Mouse (Mus musculus) embryo, embryonic 9.5 days (tissue): ENCODE data around the gene Nhlrc2.
"Not testable (repeated sequence)": the region's sequence is repeated elsewhere in the genome, so short reads cannot be mapped to it uniquely, and the experiment has no call there.

ENCODE experiments used
- DNase-seq: peaks from one replicate; pipeline ENCODE4 v3.0.0-alpha.2; 2017; ENCODE audit errors: extremely low spot score

Nhlrc2 gene

GRCm38 (mm10) chr19:56548230-56549032 is at the start of gene Nhlrc2:
TSS of gene Nhlrc2 (plus strand) at chr19:56548261.
- DNase-seq = peak; percentile 91

- not testable (repeated sequence) for DNase-seq
Measured at GRCm38 (mm10) chr19:56503069-56503468, 45.0 kb upstream of the Nhlrc2 start.

DNA sequence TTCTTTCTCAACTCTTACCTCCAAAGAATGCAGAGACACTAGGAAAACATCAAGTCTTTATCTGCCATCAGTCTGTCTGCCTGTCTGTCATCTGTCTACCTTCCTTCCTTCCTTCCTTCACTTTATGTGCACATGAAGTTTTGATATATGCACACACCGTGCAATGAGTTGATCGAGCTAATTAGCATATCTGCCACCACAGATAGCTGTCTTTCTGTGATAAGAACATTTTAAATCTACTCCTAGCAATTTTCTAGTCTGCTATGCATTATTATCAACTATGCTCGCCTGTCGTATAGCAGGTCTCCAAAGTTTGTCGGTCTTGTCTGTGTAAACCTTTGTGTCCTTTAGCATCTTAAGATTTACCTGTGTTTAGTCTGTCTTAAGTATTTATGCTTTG is 44.5 kb upstream of the Nhlrc2 start:
- not testable (repeated sequence) for DNase-seq

GRCm38 (mm10) chr19:56511207-56511606 is 36.9 kb upstream of the Nhlrc2 start:
- DNase-seq = not testable (repeated sequence)

GRCm38 (mm10) chr19:56513527-56513926 is 34.5 kb upstream of the Nhlrc2 start:
- not testable (repeated sequence) for DNase-seq

- DNase-seq = not testable (repeated sequence)
Measured at GRCm38 (mm10) chr19:56519408-56519807, 28.7 kb upstream of the Nhlrc2 start.

GRCm38 (mm10) chr19:56530529-56530928 is 17.5 kb upstream of the Nhlrc2 start:
- DNase-seq = not testable (repeated sequence)

- no peak for DNase-seq
Measured at GRCm38 (mm10) chr19:56531251-56531650, 16.8 kb upstream of the Nhlrc2 start.

- DNase-seq = no peak
Measured at GRCm38 (mm10) chr19:56533291-56534071, 14.6 kb upstream of the Nhlrc2 start.

DNA sequence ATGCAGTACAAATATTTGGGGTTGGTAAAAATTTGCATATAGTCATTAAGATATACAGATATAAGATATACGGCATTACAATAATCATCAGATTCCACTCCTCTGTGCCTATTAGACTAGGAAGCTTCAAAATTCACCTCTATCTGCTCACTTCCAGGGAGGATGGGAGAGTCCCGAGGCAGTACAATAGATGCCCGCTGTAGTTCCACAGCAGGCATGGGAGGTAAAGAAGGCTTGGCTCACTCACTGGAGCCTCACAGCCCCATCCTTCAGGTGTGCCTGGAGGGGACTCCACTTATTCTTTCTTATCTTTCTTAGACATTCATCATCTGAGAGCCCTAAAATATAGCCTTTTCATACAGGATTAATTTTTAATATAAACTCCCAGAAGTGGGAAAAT is 13.7 kb upstream of the Nhlrc2 start:
- no peak for DNase-seq

- no peak for DNase-seq
Measured at GRCm38 (mm10) chr19:56535064-56535463, 13.0 kb upstream of the Nhlrc2 start.

GRCm38 (mm10) chr19:56535765-56536164 is 12.3 kb upstream of the Nhlrc2 start:
- DNase-seq = no peak

DNA sequence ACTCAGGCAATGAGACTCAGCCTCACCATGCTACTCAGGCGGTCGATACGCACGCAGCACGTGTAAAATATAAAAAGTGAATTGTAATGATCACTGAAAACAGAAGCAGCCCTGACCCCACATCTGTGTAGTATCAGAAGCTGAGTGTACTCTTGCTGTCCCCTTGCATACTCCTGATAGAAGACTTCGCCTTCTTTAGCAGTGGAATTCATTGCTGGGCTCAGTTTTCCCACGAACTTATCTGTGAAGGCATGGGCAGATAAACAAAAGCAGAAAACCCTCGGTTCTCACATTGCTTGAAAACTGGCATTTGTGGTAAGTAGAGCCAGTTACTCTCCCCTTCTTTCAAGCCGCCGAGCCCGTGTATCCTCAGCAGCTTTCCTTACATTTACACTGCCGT is 4.7 kb upstream of the Nhlrc2 start:
- no peak for DNase-seq

DNA sequence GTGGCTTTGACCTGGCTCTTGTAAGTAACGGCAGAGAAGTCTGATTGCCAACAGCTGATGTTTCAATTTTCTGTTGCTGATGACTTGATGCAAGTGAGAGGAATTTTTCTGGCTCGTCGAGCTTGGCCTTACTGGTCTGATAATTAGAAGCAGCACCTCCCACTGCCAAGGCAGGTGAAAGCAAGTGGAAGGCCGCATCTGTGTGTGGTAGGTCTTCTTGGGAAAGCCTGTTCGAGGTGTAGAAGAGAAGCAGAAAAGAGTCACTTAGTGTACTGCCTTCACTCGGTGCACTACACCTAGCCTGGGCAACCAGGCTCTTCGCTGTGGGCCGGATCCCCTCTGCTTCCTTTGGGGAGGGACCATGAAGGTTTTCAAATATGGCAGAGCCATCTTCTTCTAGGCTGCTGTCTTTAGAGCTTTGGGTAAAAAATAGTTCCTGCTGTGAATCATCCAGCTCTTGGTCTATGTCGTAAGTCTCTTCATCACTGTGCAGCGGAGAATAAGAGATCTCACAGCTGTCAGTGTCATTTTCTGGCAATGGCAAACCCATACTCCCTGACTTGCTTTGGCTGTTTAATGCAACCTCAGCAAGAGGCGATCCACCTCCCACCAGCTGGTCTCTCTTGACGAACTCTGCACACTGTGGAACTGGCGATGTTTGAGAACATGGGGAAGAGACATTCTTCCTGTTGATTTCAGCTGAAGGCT is 3.2 kb upstream of the Nhlrc2 start:
- DNase-seq = no peak

GRCm38 (mm10) chr19:56546031-56546430 is 2.0 kb upstream of the Nhlrc2 start:
- DNase-seq = no peak

GRCm38 (mm10) chr19:56547456-56548229 is 418 bp upstream of the Nhlrc2 start, which contains the start of gene Dclre1a:
TSS of gene Dclre1a (minus strand) at chr19:56548222.
- DNase-seq = peak; percentile 66

GRCm38 (mm10) chr19:56549033-56549680 is 1.1 kb downstream of the Nhlrc2 start:
- no peak for DNase-seq

DNA sequence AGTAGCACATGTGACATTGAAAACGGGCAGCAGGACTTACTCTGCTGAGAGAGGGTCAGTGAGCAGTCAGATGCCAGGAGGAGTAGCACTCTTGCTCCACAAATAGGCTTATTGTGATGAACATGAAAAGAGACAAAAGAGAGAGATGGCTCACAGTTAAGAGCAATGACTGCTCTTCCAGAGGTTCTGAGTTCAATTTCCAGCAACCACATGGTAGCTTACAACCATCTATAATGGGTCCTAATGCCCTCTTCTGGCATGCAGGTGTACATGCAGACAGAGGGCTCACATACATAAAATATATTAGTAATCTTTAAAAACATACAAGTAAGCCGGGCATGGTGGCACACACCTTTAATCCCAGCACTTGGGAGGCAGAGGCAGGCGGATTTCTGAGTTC is 5.1 kb downstream of the Nhlrc2 start:
- no peak for DNase-seq

DNA sequence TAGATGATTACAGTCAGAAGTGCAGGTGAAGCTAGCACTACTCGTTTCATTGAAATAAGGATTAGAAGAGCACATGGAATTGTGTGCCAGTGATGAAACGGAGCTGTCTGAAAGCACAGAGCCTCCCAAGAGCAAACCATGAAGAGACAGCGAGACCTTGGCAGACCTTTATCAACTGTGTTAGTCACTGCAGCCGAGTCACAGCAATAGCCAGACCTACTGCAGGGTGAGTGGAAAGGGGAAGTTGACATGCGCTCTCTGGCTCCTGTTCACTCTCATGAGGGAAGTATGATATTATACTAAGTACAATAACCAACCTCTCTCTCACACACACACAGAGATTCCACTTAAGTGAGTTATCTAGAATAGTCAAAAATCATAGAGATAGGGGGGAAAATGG is 7.9 kb downstream of the Nhlrc2 start:
- no peak for DNase-seq

- DNase-seq = no peak
Measured at GRCm38 (mm10) chr19:56562433-56563138, 14.5 kb downstream of the Nhlrc2 start.
